Mouse (Mus musculus) limb, embryonic 15.5 days (tissue): ENCODE results near the gene Ubqln3. TPM values are rescaled to one million over a fixed set of nuclear protein-coding genes. Genes with fewer than 3 reads are reported as not detected.

Experiments
- ATAC-seq: fragments of 200-750 bp; cut with Nextera tagmentation; 2 replicates; pipeline ENCODE4 v1.8.0; 2017; ENCODE audit warnings: low read depth, moderate TSS enrichment; ENCODE audit not compliant: insufficient number of reproducible peaks, low FRiP score, low TSS enrichment
- H3K27ac ChIP-seq: fragments of 300-500 bp; sonication (generic); 2 replicates; pipeline ENCODE4 v1.5.1; 2015; ENCODE audit warnings: moderate library complexity, mild to moderate bottlenecking, inconsistent platforms
- H3K27me3 ChIP-seq: fragments of 300-500 bp; sonication (generic); 2 replicates; pipeline ENCODE4 v1.6.1; 2015; ENCODE audit warnings: inconsistent platforms
- H3K36me3 ChIP-seq: fragments of 300-500 bp; sonication (generic); 2 replicates; pipeline ENCODE4 v1.6.1; 2015; ENCODE audit warnings: inconsistent platforms
- H3K4me1 ChIP-seq: fragments of 300-500 bp; sonication (generic); 2 replicates; pipeline ENCODE4 v1.6.1; 2015; ENCODE audit warnings: inconsistent platforms
- H3K4me2 ChIP-seq: fragments of 300-500 bp; sonication (generic); 2 replicates; pipeline ENCODE4 v1.6.1; 2015; ENCODE audit warnings: mild to moderate bottlenecking, inconsistent platforms
- H3K4me3 ChIP-seq: fragments of 300-500 bp; sonication (generic); 2 replicates; pipeline ENCODE4 v1.5.1; 2015; ENCODE audit warnings: mild to moderate bottlenecking, inconsistent platforms
- H3K9ac ChIP-seq: fragments of 300-500 bp; sonication (generic); 2 replicates; pipeline ENCODE4 v1.6.1; 2015; ENCODE audit warnings: inconsistent platforms
- H3K9me3 ChIP-seq: fragments of 300-500 bp; sonication (generic); 2 replicates; pipeline ENCODE4 v1.6.1; 2016; ENCODE audit warnings: inconsistent platforms
- WGBS: fragments of 180-500 bp; shearing (Covaris S2); methylation state at CpG from one replicate; pipeline ENCODE4 v1.1.7; 2015; 5-methylcytosine and 5-hydroxymethylcytosine counted together
- polyA plus RNA-seq: library from polyadenylated mRNA; unstranded; fragments of >200 nt; fragmentation: Nextera tagmentation; extraction: Ambion mirVana; gene quantifications from 2 replicates; pipeline ENCODE4 v1.2.1, GENCODE M21; 2015

The Ubqln3 gene
- polyA plus RNA-seq, 1 experiment from 2014 or later: not detected

- 37% methylated on average over 4 of the region's 4 CpGs for WGBS
- Histone ChIP-seq H3K4me2 (no peak overlapping the region), H3K4me1 (no peaks in the 10 kb centered on the region), H3K4me3 (no peak overlapping the region), H3K27me3 (no peaks in the 10 kb centered on the region), H3K9ac (no peak overlapping the region), H3K36me3 (no peaks in the 10 kb centered on the region), H3K27ac (no peak overlapping the region), H3K9me3 (no peaks in the 10 kb centered on the region)
- no peak for ATAC-seq
Measured at GRCm38 (mm10) chr7:104103913-104104756, 38.9 kb downstream of the Ubqln3 start.

Other genes with a start within 250 kb of the Ubqln3 start
- not detected in 2 replicates for gene Olfr64, start 248.8 kb downstream of the Ubqln3 start, polyA plus RNA-seq
- not detected in 2 replicates for gene Olfr65, start 239.8 kb downstream of the Ubqln3 start, polyA plus RNA-seq
- gene Olfr631, start 214.5 kb downstream of the Ubqln3 start, polyA plus RNA-seq: not detected in 2 replicates
- gene Olfr632, start 208.9 kb downstream of the Ubqln3 start, polyA plus RNA-seq: not detected in 2 replicates
- gene Olfr633, start 198.8 kb downstream of the Ubqln3 start, polyA plus RNA-seq: not detected in 2 replicates
- not detected in 2 replicates for gene Olfr635, start 172.1 kb downstream of the Ubqln3 start, polyA plus RNA-seq
- gene Olfr638, start 144.5 kb downstream of the Ubqln3 start, polyA plus RNA-seq: not detected in 2 replicates
- gene Olfr639, start 126.0 kb downstream of the Ubqln3 start, polyA plus RNA-seq: not detected in 2 replicates
- not detected in 2 replicates for gene Olfr640, start 117.7 kb downstream of the Ubqln3 start, polyA plus RNA-seq
- not detected in 2 replicates for gene Olfr641, start 107.8 kb downstream of the Ubqln3 start, polyA plus RNA-seq
- not detected in 2 replicates for gene Olfr642, start 90.6 kb downstream of the Ubqln3 start, polyA plus RNA-seq
- not detected in 2 replicates for gene 4930516K23Rik, start 81.8 kb downstream of the Ubqln3 start, polyA plus RNA-seq
- not detected in 2 replicates for gene Olfr644, start 71.4 kb downstream of the Ubqln3 start, polyA plus RNA-seq
- gene Olfr645, start 57.8 kb downstream of the Ubqln3 start, polyA plus RNA-seq: not detected in 2 replicates
- gene Olfr646, start 38.4 kb downstream of the Ubqln3 start, polyA plus RNA-seq: not detected in 2 replicates
- not detected in 2 replicates for gene Ubqln5, start 13.5 kb downstream of the Ubqln3 start, polyA plus RNA-seq
- gene Olfr643, start 5.9 kb downstream of the Ubqln3 start, polyA plus RNA-seq: not detected in 2 replicates
- not detected in 2 replicates for gene Ubqlnl, start 7.3 kb upstream of the Ubqln3 start, polyA plus RNA-seq
- gene Olfm5, start 21.6 kb upstream of the Ubqln3 start, polyA plus RNA-seq: not detected in 2 replicates
- gene Olfr648, start 40.1 kb upstream of the Ubqln3 start, polyA plus RNA-seq: 0.11 and 0.24 TPM in 2 replicates
- not detected in 2 replicates for gene Olfr649, start 52.7 kb upstream of the Ubqln3 start, polyA plus RNA-seq
- gene Trim6, start 75.5 kb upstream of the Ubqln3 start, polyA plus RNA-seq: 0.50 and 0.61 TPM in 2 replicates
- gene Trim34a, start 101.2 kb upstream of the Ubqln3 start, polyA plus RNA-seq: 1.8 and 1.9 TPM in 2 replicates
- 0.26 and 0.37 TPM in 2 replicates for gene Trim5, start 144.8 kb upstream of the Ubqln3 start, polyA plus RNA-seq
- gene Trim12a, start 172.2 kb upstream of the Ubqln3 start, polyA plus RNA-seq: 5.7 and 6.1 TPM in 2 replicates
- not detected in 2 replicates for gene Trim34b, start 186.2 kb upstream of the Ubqln3 start, polyA plus RNA-seq
- 1.7 and 2.7 TPM in 2 replicates for gene Trim12c, start 210.1 kb upstream of the Ubqln3 start, polyA plus RNA-seq
- 0.04 TPM in 1 of 2 replicates, not detected in the other for gene Trim30b, start 226.6 kb upstream of the Ubqln3 start, polyA plus RNA-seq